Mouse (Mus musculus): ENCODE results near the gene Eif2a.

- TF ChIP-seq CTCF (IDR thresholded peaks at IDR 0.05; ENCODE audit: low read depth) = no peak
- TF ChIP-seq EP300 (IDR thresholded peaks at IDR 0.05; ENCODE audit: low read depth) = no peak
Observed at GRCm38 (mm10) chr3:58556649-58557048, 31.0 kb downstream of the Eif2a start.

Data from liver, embryonic 14.5 days (tissue).